Mouse (Mus musculus) spleen, adult 2 months (tissue): ENCODE results near the gene Fh1. TPM values are rescaled to one million over a fixed set of nuclear protein-coding genes. Genes with fewer than 3 reads are reported as not detected.

Source experiments
- DNase-seq, 2 experiments: peaks; one replicate each; pipeline versions ENCODE4 v3.0.0 to v3.0.0-alpha.2; 2012 to 2021; ENCODE audit warnings: low spot score in 2 of 2, low read depth in 1 of 2
- H3K27ac ChIP-seq: fragments of 200-500 bp; 2 replicates; pipeline ENCODE4 v1.5.1; 2012; ENCODE audit warnings: low read length, inconsistent platforms; ENCODE audit not compliant: insufficient read depth
- H3K27me3 ChIP-seq: fragments of 200-500 bp; 2 replicates; pipeline ENCODE4 v1.6.1; 2012; ENCODE audit warnings: mild to moderate bottlenecking, moderate library complexity, low read length, inconsistent platforms; ENCODE audit not compliant: control insufficient read depth, insufficient read depth
- H3K36me3 ChIP-seq: fragments of 200-500 bp; 2 replicates; pipeline ENCODE4 v1.6.1; 2012; ENCODE audit warnings: mild to moderate bottlenecking, low read length, inconsistent platforms; ENCODE audit not compliant: control insufficient read depth, insufficient read depth
- H3K4me1 ChIP-seq: fragments of 200-500 bp; 2 replicates; pipeline ENCODE4 v1.6.1; 2011; ENCODE audit warnings: inconsistent platforms; ENCODE audit not compliant: control insufficient read depth, insufficient read depth, insufficient read length
- H3K4me3 ChIP-seq: fragments of 200-500 bp; 2 replicates; pipeline ENCODE4 v1.5.1; 2011; ENCODE audit warnings: mild to moderate bottlenecking, inconsistent platforms; ENCODE audit not compliant: insufficient read depth, insufficient read length; ENCODE audit errors: extremely low read depth
- CTCF ChIP-seq: fragments of 200-500 bp; IDR thresholded peaks from 2 replicates; pipeline ENCODE4 v1.5.1; 2011; ENCODE audit warnings: mild to moderate bottlenecking, inconsistent platforms; ENCODE audit not compliant: insufficient read depth, insufficient read length, insufficient replicate concordance; ENCODE audit errors: extremely low read depth
- POLR2A ChIP-seq: fragments of 200-500 bp; IDR thresholded peaks from 2 replicates; pipeline ENCODE4 v1.6.1; 2011; ENCODE audit warnings: low read depth, low read length, inconsistent platforms
- WGBS: fragments of 180-500 bp; shearing (Covaris S2); methylation state at CpG from one replicate; pipeline ENCODE4 v1.1.7; 2018; 5-methylcytosine and 5-hydroxymethylcytosine counted together
- polyA plus RNA-seq: library from polyadenylated mRNA; depleted of rRNA; stranded (reverse); fragments of >200 nt; gene quantifications from 2 replicates; pipeline ENCODE4 v1.2.3, GENCODE M21; 2012

The Fh1 gene
- polyA plus RNA-seq, 1 experiment = 11.2 TPM

DNA sequence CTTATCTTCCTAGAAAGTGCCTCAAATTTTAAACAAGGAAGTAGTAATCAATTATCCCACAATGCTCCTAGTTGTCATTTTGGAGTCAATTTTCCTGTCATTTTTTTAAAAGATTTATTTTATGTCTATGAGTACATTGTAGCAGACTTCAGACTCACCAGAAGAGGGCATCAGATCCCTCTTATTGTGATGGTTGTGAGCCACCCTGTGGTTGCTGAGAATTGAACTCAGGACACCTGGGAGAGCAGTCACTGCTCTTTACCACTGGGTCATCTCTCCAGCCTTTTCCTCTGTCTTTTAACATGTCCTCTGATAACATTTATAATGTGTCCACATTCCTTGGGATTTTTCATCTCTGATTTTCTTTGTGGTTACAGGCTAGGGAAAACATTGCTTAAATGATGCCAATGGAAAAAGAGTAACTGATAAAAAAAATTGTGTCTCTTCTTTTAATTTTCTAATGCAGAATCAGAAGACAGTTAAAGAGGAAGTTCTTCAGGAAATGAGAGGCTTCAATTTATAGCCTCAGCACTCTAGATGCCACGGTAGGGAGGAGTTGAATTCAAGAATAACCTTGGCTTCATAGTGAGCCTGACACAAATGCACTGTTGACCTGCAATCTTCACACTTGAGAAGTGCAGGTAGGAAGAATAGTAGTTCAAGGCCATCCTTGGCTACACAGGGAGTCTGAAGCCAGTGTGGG is 706 bp upstream of the Fh1 start:
- peak in 1 of 2 experiments; percentile 67 for DNase-seq
- WGBS = 3% methylated on average over 1 of the region's 1 CpGs
- Histone ChIP-seq H3K36me3 (no peaks in the 10 kb centered on the region; the same call in 1 of the 2 replicates), H3K27me3 (no peaks in the 10 kb centered on the region), H3K27ac (peak overlapping the region; percentile 81), H3K4me3 (peak overlapping the region; percentile 63), H3K4me1 (peaks cover 8% of the 10 kb centered on the region; the same call in 1 of the 2 replicates)
- TF ChIP-seq CTCF (peak; percentile 36; the same call in 1 of the 2 replicates), POLR2A (no peak)

DNA sequence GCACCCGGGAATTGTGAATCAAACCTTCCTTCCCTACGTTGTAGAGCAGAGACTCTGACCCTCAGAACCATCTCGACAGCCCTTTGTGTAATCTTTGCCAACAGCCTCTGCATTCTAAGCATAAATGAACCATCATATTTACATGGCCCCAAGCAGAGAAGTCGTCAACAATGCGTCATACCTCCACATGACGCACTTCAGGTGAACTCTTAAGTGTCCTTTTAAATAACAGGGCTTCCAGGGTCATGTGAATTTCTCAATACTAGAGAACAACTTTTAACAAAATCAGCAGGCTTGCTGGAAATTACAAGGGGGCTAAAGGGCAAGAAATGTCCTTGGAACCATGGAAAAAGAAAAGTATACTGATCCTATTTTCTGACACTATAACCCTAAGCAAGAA is 1.8 kb downstream of the Fh1 start:
- H3K36me3 ChIP-seq = no peaks in the 10 kb centered on the region; the same call in 1 of the 2 replicates
- H3K27ac ChIP-seq = no peak overlapping the region
- 93% methylated on average over 6 of the region's 6 CpGs for WGBS
- peaks cover 8% of the 10 kb centered on the region; the same call in 1 of the 2 replicates for H3K4me1 ChIP-seq
- H3K4me3 ChIP-seq = no peak overlapping the region
- DNase-seq = no peak
- H3K27me3 ChIP-seq = no peaks in the 10 kb centered on the region
- TF ChIP-seq CTCF (no peak), POLR2A (no peak)

DNA sequence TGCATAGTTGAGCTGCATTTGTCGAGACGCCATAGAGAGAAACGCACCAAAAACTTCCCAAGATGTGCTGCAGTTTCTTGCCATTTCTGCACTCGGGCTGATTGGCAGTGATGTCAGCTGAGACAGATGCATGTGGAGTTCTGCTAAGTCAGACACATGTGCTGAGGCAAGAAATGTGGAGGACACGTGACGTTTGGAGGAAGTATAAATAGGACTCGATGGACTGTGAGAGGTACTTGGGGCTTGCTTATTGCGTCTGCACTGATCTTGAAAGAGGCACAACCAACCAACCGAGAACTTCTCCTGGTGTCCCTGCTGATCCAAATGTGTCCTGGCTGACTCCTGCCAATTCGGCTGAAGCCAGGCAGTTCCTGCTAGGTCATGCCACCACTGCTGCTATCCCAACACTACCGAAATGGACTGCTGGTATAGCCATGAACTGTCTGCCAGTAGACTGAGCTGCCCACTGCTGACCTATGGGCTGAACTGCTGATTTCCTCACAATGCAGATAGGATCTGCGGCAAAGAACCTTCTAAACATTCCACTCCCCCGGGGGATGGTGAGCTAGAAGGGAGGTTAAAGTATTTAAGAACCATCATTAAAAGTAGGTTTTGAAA is 5.5 kb downstream of the Fh1 start, which contains the start of gene Kmo:
Gene Kmo (plus strand): TSS at position 568 of the 618 bp plus-strand sequence.
- no peak for DNase-seq
- 88% methylated on average over 13 of the region's 13 CpGs for WGBS
- H3K4me3 ChIP-seq = no peak within 1 kb of the TSS

DNA sequence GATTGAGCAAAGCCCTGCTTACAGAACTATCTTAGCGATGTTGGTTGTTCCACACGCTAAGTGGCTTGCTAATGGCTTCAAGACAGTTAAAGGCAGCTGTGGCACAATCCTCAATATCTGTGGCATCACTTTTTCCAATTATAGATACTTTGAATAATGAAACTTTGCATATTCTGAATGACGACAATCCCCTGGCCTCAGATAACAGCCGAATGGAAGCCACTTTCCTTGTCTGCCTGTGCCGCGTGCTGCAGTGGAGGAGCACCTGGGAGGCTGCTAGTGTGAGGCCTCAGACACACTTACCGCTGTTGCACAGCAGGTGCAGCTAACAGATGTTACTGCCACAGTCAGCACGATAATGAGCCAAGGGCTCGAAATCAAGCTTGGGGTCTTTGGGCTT is 10.4 kb downstream of the Fh1 start:
- H3K4me3 ChIP-seq = no peak overlapping the region
- DNase-seq = no peak
- no peak for TF ChIP-seq POLR2A
- TF ChIP-seq CTCF = no peak
- WGBS = 94% methylated on average over 9 of the region's 9 CpGs
- no peaks in the 10 kb centered on the region for H3K4me1 ChIP-seq
- peaks cover 39% of the 10 kb centered on the region for H3K36me3 ChIP-seq
- no peak overlapping the region for H3K27ac ChIP-seq
- no peaks in the 10 kb centered on the region for H3K27me3 ChIP-seq

More for the DNA sequence above, 5.5 kb downstream of the Fh1 start, which contains the start of gene Kmo:
- H3K4me1 ChIP-seq = no peaks in the 10 kb centered on the region; the same call in 1 of the 2 replicates
- TF ChIP-seq CTCF (no peak), POLR2A (no peak)
- no peak within 1 kb of the TSS for H3K27ac ChIP-seq
- H3K36me3 ChIP-seq = peaks cover 20% of the 10 kb centered on the region
- no peaks in the 10 kb centered on the region for H3K27me3 ChIP-seq

DNA sequence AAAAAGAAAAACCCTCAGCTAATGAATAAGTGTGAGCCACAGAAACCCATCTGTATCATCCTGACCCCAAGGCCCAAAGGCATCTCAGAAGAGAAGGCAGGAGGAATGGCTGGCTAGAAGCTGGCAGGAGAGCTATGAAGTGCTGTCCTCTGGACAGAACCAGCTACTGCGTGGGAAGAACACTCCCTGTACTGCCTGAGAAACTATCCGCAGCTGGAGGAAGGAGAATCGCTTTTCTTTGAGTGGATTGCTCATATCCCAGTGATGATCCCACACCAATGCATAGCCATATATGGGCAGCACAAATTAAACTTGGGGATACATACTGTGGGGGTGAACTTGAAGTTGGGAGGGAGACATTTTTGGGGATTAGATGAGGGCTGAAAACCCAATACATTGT is 16.7 kb downstream of the Fh1 start:
- Histone ChIP-seq H3K27ac (no peak overlapping the region), H3K27me3 (no peaks in the 10 kb centered on the region), H3K4me3 (no peak overlapping the region), H3K36me3 (peaks cover 44% of the 10 kb centered on the region), H3K4me1 (no peaks in the 10 kb centered on the region)
- 95% methylated on average over 3 of the region's 3 CpGs for WGBS
- no peak for TF ChIP-seq POLR2A
- no peak for TF ChIP-seq CTCF
- DNase-seq = no peak

DNA sequence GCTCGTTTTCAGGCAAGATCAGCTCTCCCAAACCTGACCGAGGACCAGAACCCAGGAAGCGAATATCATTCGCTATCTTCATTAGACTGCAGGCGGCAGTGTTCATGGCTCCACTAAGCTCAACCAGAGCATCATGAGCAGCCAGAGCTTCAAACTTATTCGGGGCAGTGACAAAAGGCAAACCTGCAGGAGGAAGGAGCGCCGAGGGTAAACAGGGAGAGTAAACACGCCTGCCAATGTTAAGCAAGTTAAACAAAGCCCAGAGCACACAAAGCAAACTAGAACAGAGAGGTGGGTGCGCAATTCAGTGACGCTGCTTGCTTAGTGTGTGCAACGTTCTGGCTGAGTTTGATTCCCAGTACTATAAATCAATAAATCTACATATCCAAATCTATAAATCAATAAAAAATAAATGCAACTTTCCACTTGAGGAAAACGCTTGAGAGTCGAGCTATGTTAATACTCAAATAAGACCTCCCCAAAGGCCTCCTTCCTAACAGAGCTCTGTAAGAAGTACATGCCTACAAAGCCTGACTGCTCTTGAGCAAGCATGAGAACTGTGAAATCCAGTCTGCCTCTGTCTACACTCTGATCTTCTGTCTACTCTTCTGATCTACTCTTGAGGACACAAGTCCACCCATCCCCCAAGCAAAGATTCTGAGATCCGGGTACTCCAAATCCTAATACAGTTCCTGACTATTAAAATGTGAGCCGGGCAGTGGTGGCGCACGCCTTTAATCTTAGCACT is 17.4 kb downstream of the Fh1 start:
- DNase-seq = no peak
- TF ChIP-seq CTCF = no peak
- TF ChIP-seq POLR2A = no peak
- Histone ChIP-seq H3K4me1 (no peaks in the 10 kb centered on the region), H3K4me3 (no peak overlapping the region), H3K36me3 (peaks cover 45% of the 10 kb centered on the region), H3K27me3 (no peaks in the 10 kb centered on the region), H3K27ac (no peak overlapping the region)
- WGBS = 94% methylated on average over 18 of the region's 18 CpGs
